Mouse (Mus musculus): ENCODE measurements around the gene Cpsf6. TPM values are rescaled to one million over a fixed set of nuclear protein-coding genes. Genes with fewer than 3 reads are reported as not detected.

The Cpsf6 gene
- polyA plus RNA-seq, 1 experiment, result 36.6 TPM

- H3K79me3 ChIP-seq (ENCODE audit: low read depth), result no peaks in the 10 kb centered on the region
- no peak overlapping the region for H3K4me3 ChIP-seq (ENCODE audit: insufficient read depth, poor library complexity, severe bottlenecking)
- no peaks in the 10 kb centered on the region for H3K79me2 ChIP-seq (ENCODE audit: control insufficient read depth, insufficient read depth)
- TF ChIP-seq FOSL1 (IDR thresholded peaks at IDR 0.05; ENCODE audit: insufficient read depth, low read length, poor library complexity, severe bottlenecking), result no peak
- no peak for TF ChIP-seq MAX (IDR thresholded peaks at IDR 0.05)
- no peak for TF ChIP-seq MYOD1 (IDR thresholded peaks at IDR 0.05; ENCODE audit: control insufficient read depth, insufficient read length, low read depth)
- TF ChIP-seq CTCF (IDR thresholded peaks at IDR 0.05; ENCODE audit: control insufficient read depth, insufficient read depth, insufficient read length), result no peak
- no peak for TF ChIP-seq MYOG (IDR thresholded peaks at IDR 0.05; ENCODE audit: control insufficient read depth, extremely low read depth, insufficient read length)
- no peak for TF ChIP-seq USF1 (IDR thresholded peaks at IDR 0.05; ENCODE audit: low read depth)
- TF ChIP-seq CEBPB (IDR thresholded peaks at IDR 0.05; ENCODE audit: low read depth), result no peak
- no peak overlapping the region for H3ac ChIP-seq (ENCODE audit: control insufficient read depth, insufficient read length, low read depth)
- H3K27me3 ChIP-seq (ENCODE audit: control insufficient read depth, insufficient read depth, insufficient read length), result no peaks in the 10 kb centered on the region
- H3K36me3 ChIP-seq (ENCODE audit: control insufficient read depth, insufficient read depth), result no peaks in the 10 kb centered on the region
Measured at GRCm38 (mm10) chr10:117386981-117387380, 7.2 kb upstream of the Cpsf6 start.

GRCm38 (mm10) chr10:117386261-117386660 lies 6.4 kb upstream of the Cpsf6 start:
- no peak for TF ChIP-seq FOSL1 (IDR thresholded peaks at IDR 0.05; ENCODE audit: insufficient read depth, low read length, poor library complexity, severe bottlenecking)
- TF ChIP-seq CEBPB (IDR thresholded peaks at IDR 0.05; ENCODE audit: low read depth), result no peak
- TF ChIP-seq MAX (IDR thresholded peaks at IDR 0.05), result no peak
- TF ChIP-seq MYOG (IDR thresholded peaks at IDR 0.05; ENCODE audit: control insufficient read depth, extremely low read depth, insufficient read length), result no peak
- TF ChIP-seq MYOD1 (IDR thresholded peaks at IDR 0.05; ENCODE audit: control insufficient read depth, insufficient read length, low read depth), result no peak
- TF ChIP-seq USF1 (IDR thresholded peaks at IDR 0.05; ENCODE audit: low read depth), result no peak
- no peak for TF ChIP-seq CTCF (IDR thresholded peaks at IDR 0.05; ENCODE audit: control insufficient read depth, insufficient read depth, insufficient read length)
- Histone ChIP-seq H3K4me3 (ENCODE audit: insufficient read depth, poor library complexity, severe bottlenecking) (no peak overlapping the region), H3K79me3 (ENCODE audit: low read depth) (no peaks in the 10 kb centered on the region), H3K27me3 (ENCODE audit: control insufficient read depth, insufficient read depth, insufficient read length) (no peaks in the 10 kb centered on the region), H3ac (ENCODE audit: control insufficient read depth, insufficient read length, low read depth) (no peak overlapping the region), H3K36me3 (ENCODE audit: control insufficient read depth, insufficient read depth) (no peaks in the 10 kb centered on the region), H3K79me2 (ENCODE audit: control insufficient read depth, insufficient read depth) (no peaks in the 10 kb centered on the region)

- no peak for TF ChIP-seq USF1 (IDR thresholded peaks at IDR 0.05; ENCODE audit: low read depth)
- TF ChIP-seq CTCF (IDR thresholded peaks at IDR 0.05; ENCODE audit: control insufficient read depth, insufficient read depth, insufficient read length), result no peak
- no peak for TF ChIP-seq MYOD1 (IDR thresholded peaks at IDR 0.05; ENCODE audit: control insufficient read depth, insufficient read length, low read depth)
- no peak for TF ChIP-seq CEBPB (IDR thresholded peaks at IDR 0.05; ENCODE audit: low read depth)
- TF ChIP-seq MAX (IDR thresholded peaks at IDR 0.05), result no peak
- TF ChIP-seq MYOG (IDR thresholded peaks at IDR 0.05; ENCODE audit: control insufficient read depth, extremely low read depth, insufficient read length), result no peak
- TF ChIP-seq FOSL1 (IDR thresholded peaks at IDR 0.05; ENCODE audit: insufficient read depth, low read length, poor library complexity, severe bottlenecking), result no peak
- H3K79me3 ChIP-seq (ENCODE audit: low read depth), result no peaks in the 10 kb centered on the region
- H3K36me3 ChIP-seq (ENCODE audit: control insufficient read depth, insufficient read depth), result no peaks in the 10 kb centered on the region
- no peaks in the 10 kb centered on the region for H3K79me2 ChIP-seq (ENCODE audit: control insufficient read depth, insufficient read depth)
- no peaks in the 10 kb centered on the region for H3K27me3 ChIP-seq (ENCODE audit: control insufficient read depth, insufficient read depth, insufficient read length)
- H3ac ChIP-seq (ENCODE audit: control insufficient read depth, insufficient read length, low read depth), result no peak overlapping the region
- H3K4me3 ChIP-seq (ENCODE audit: insufficient read depth, poor library complexity, severe bottlenecking), result no peak overlapping the region
Measured at GRCm38 (mm10) chr10:117385431-117385830, 5.6 kb upstream of the Cpsf6 start.

GRCm38 (mm10) chr10:117385086-117385430 lies 5.2 kb upstream of the Cpsf6 start:
- TF ChIP-seq CEBPB (IDR thresholded peaks at IDR 0.05; ENCODE audit: low read depth) (no peak), USF1 (IDR thresholded peaks at IDR 0.05; ENCODE audit: low read depth) (no peak), FOSL1 (IDR thresholded peaks at IDR 0.05; ENCODE audit: insufficient read depth, low read length, poor library complexity, severe bottlenecking) (no peak), CTCF (IDR thresholded peaks at IDR 0.05; ENCODE audit: control insufficient read depth, insufficient read depth, insufficient read length) (no peak), MYOD1 (IDR thresholded peaks at IDR 0.05; ENCODE audit: control insufficient read depth, insufficient read length, low read depth) (no peak), MYOG (IDR thresholded peaks at IDR 0.05; ENCODE audit: control insufficient read depth, extremely low read depth, insufficient read length) (no peak), MAX (IDR thresholded peaks at IDR 0.05) (no peak)
- H3ac ChIP-seq (ENCODE audit: control insufficient read depth, insufficient read length, low read depth), result no peak overlapping the region
- H3K36me3 ChIP-seq (ENCODE audit: control insufficient read depth, insufficient read depth), result no peaks in the 10 kb centered on the region
- H3K27me3 ChIP-seq (ENCODE audit: control insufficient read depth, insufficient read depth, insufficient read length), result no peaks in the 10 kb centered on the region
- H3K4me3 ChIP-seq (ENCODE audit: insufficient read depth, poor library complexity, severe bottlenecking), result no peak overlapping the region
- no peaks in the 10 kb centered on the region for H3K79me2 ChIP-seq (ENCODE audit: control insufficient read depth, insufficient read depth)
- no peaks in the 10 kb centered on the region for H3K79me3 ChIP-seq (ENCODE audit: low read depth)

- Histone ChIP-seq H3ac (ENCODE audit: control insufficient read depth, insufficient read length, low read depth) (no peak overlapping the region), H3K79me3 (ENCODE audit: low read depth) (no peaks in the 10 kb centered on the region), H3K36me3 (ENCODE audit: control insufficient read depth, insufficient read depth) (no peaks in the 10 kb centered on the region), H3K79me2 (ENCODE audit: control insufficient read depth, insufficient read depth) (no peaks in the 10 kb centered on the region), H3K27me3 (ENCODE audit: control insufficient read depth, insufficient read depth, insufficient read length) (no peaks in the 10 kb centered on the region), H3K4me3 (ENCODE audit: insufficient read depth, poor library complexity, severe bottlenecking) (no peak overlapping the region)
- TF ChIP-seq FOSL1 (IDR thresholded peaks at IDR 0.05; ENCODE audit: insufficient read depth, low read length, poor library complexity, severe bottlenecking) (no peak), CEBPB (IDR thresholded peaks at IDR 0.05; ENCODE audit: low read depth) (no peak), MYOG (IDR thresholded peaks at IDR 0.05; ENCODE audit: control insufficient read depth, extremely low read depth, insufficient read length) (no peak)
Measured at GRCm38 (mm10) chr10:117384386-117385085, 4.7 kb upstream of the Cpsf6 start.

- no peaks in the 10 kb centered on the region for H3K27me3 ChIP-seq (ENCODE audit: control insufficient read depth, insufficient read depth, insufficient read length)
- no peak overlapping the region for H3ac ChIP-seq (ENCODE audit: control insufficient read depth, insufficient read length, low read depth)
- H3K79me3 ChIP-seq (ENCODE audit: low read depth), result no peaks in the 10 kb centered on the region
- H3K4me3 ChIP-seq (ENCODE audit: insufficient read depth, poor library complexity, severe bottlenecking), result no peak overlapping the region
- no peaks in the 10 kb centered on the region for H3K79me2 ChIP-seq (ENCODE audit: control insufficient read depth, insufficient read depth)
- H3K36me3 ChIP-seq (ENCODE audit: control insufficient read depth, insufficient read depth), result no peaks in the 10 kb centered on the region
- TF ChIP-seq MYOD1 (IDR thresholded peaks at IDR 0.05; ENCODE audit: control insufficient read depth, insufficient read length, low read depth), result no peak
- no peak for TF ChIP-seq USF1 (IDR thresholded peaks at IDR 0.05; ENCODE audit: low read depth)
- TF ChIP-seq FOSL1 (IDR thresholded peaks at IDR 0.05; ENCODE audit: insufficient read depth, low read length, poor library complexity, severe bottlenecking), result no peak
- TF ChIP-seq MYOG (IDR thresholded peaks at IDR 0.05; ENCODE audit: control insufficient read depth, extremely low read depth, insufficient read length), result no peak
- no peak for TF ChIP-seq MAX (IDR thresholded peaks at IDR 0.05)
- TF ChIP-seq CEBPB (IDR thresholded peaks at IDR 0.05; ENCODE audit: low read depth), result no peak
- no peak for TF ChIP-seq CTCF (IDR thresholded peaks at IDR 0.05; ENCODE audit: control insufficient read depth, insufficient read depth, insufficient read length)
Measured at GRCm38 (mm10) chr10:117383941-117384340, 4.1 kb upstream of the Cpsf6 start.

All from C2C12 (cell line).